Mouse (Mus musculus): ENCODE measurements at regions not wholly inside any gene's neighbourhood (a gene's known extent, or its start where the extent isn't known, plus 50 kb on each side); places are given as distances from the start of the nearest gene placed in this dataset.

- no peak overlapping the region for H3K4me2 ChIP-seq (ENCODE audit: low read depth, low read length, poor library complexity, severe bottlenecking)
- no peak for ATAC-seq (ENCODE audit: low FRiP score)
- no peaks in the 10 kb centered on the region for H3K4me1 ChIP-seq (ENCODE audit: insufficient read depth, low read length)
- DNase-seq (ENCODE audit: low spot score) = no peak
- no peaks in the 10 kb centered on the region for H3K9me3 ChIP-seq (ENCODE audit: low read length)
- H3K27ac ChIP-seq (ENCODE audit: low read depth, low read length) = no peak overlapping the region
- H3K4me3 ChIP-seq (ENCODE audit: low read depth, low read length) = no peak overlapping the region
- no peaks in the 10 kb centered on the region for H3K36me3 ChIP-seq (ENCODE audit: insufficient read depth, low read length)
- WGBS = 29% methylated on average over 6 of the region's 6 CpGs
- TF ChIP-seq CTCF (IDR thresholded peaks at IDR 0.05) = no peak
- H3K27me3 ChIP-seq (ENCODE audit: insufficient read depth, low read length) = no peaks in the 10 kb centered on the region
- H3K9ac ChIP-seq (replicated peaks; ENCODE audit: low read length, poor library complexity, severe bottlenecking) = no peak overlapping the region
Observed at GRCm38 (mm10) chr3:80205351-80205750, 321.0 kb downstream of the Fam198b start.

GRCm38 (mm10) chr3:80207022-80207421 is 322.7 kb downstream of the Fam198b start:
- H3K27ac ChIP-seq (ENCODE audit: low read depth, low read length) = peak overlapping the region; percentile 47; the same call in 1 of the 2 replicates
- no peaks in the 10 kb centered on the region for H3K27me3 ChIP-seq (ENCODE audit: insufficient read depth, low read length)
- no peak overlapping the region for H3K4me2 ChIP-seq (ENCODE audit: low read depth, low read length, poor library complexity, severe bottlenecking)
- peaks cover 3% of the 10 kb centered on the region; the same call in 1 of the 2 replicates for H3K4me1 ChIP-seq (ENCODE audit: insufficient read depth, low read length)
- peak; percentile 34 for DNase-seq (ENCODE audit: low spot score)
- no peaks in the 10 kb centered on the region for H3K9me3 ChIP-seq (ENCODE audit: low read length)
- H3K4me3 ChIP-seq (ENCODE audit: low read depth, low read length) = no peak overlapping the region
- 10% methylated on average over 1 of the region's 1 CpGs for WGBS
- H3K36me3 ChIP-seq (ENCODE audit: insufficient read depth, low read length) = no peaks in the 10 kb centered on the region
- TF ChIP-seq CTCF (IDR thresholded peaks at IDR 0.05) = no peak
- H3K9ac ChIP-seq (replicated peaks; ENCODE audit: low read length, poor library complexity, severe bottlenecking) = no peak overlapping the region
- ATAC-seq (ENCODE audit: low FRiP score) = 0 out of 2 replicates have a peak, but pooled peaks have one; percentile 65

GRCm38 (mm10) chr3:80208028-80208427 is 323.7 kb downstream of the Fam198b start:
- no peaks in the 10 kb centered on the region for H3K9me3 ChIP-seq (ENCODE audit: low read length)
- no peaks in the 10 kb centered on the region for H3K27me3 ChIP-seq (ENCODE audit: insufficient read depth, low read length)
- WGBS = 71% methylated on average over 2 of the region's 2 CpGs
- ATAC-seq (ENCODE audit: low FRiP score) = no peak
- no peak for DNase-seq (ENCODE audit: low spot score)
- peak overlapping the region; percentile 65; the same call in 1 of the 2 replicates for H3K27ac ChIP-seq (ENCODE audit: low read depth, low read length)
- peaks cover 3% of the 10 kb centered on the region; the same call in 1 of the 2 replicates for H3K4me1 ChIP-seq (ENCODE audit: insufficient read depth, low read length)
- no peak overlapping the region for H3K4me2 ChIP-seq (ENCODE audit: low read depth, low read length, poor library complexity, severe bottlenecking)
- no peak overlapping the region for H3K4me3 ChIP-seq (ENCODE audit: low read depth, low read length)
- no peak overlapping the region for H3K9ac ChIP-seq (replicated peaks; ENCODE audit: low read length, poor library complexity, severe bottlenecking)
- no peaks in the 10 kb centered on the region for H3K36me3 ChIP-seq (ENCODE audit: insufficient read depth, low read length)
- TF ChIP-seq CTCF (IDR thresholded peaks at IDR 0.05) = no peak

GRCm38 (mm10) chr3:80209596-80209995 is 325.3 kb downstream of the Fam198b start:
- H3K9ac ChIP-seq (replicated peaks; ENCODE audit: low read length, poor library complexity, severe bottlenecking) = no peak overlapping the region
- no peak overlapping the region for H3K4me2 ChIP-seq (ENCODE audit: low read depth, low read length, poor library complexity, severe bottlenecking)
- peaks cover 3% of the 10 kb centered on the region; the same call in 1 of the 2 replicates for H3K4me1 ChIP-seq (ENCODE audit: insufficient read depth, low read length)
- no peak overlapping the region for H3K27ac ChIP-seq (ENCODE audit: low read depth, low read length)
- no peaks in the 10 kb centered on the region for H3K36me3 ChIP-seq (ENCODE audit: insufficient read depth, low read length)
- H3K9me3 ChIP-seq (ENCODE audit: low read length) = no peaks in the 10 kb centered on the region
- no peak overlapping the region for H3K4me3 ChIP-seq (ENCODE audit: low read depth, low read length)
- no peaks in the 10 kb centered on the region for H3K27me3 ChIP-seq (ENCODE audit: insufficient read depth, low read length)
- DNase-seq (ENCODE audit: low spot score) (no peak), ATAC-seq (ENCODE audit: low FRiP score) (no peak)
- TF ChIP-seq CTCF (IDR thresholded peaks at IDR 0.05) = no peak

- no peak overlapping the region for H3K4me2 ChIP-seq (ENCODE audit: low read depth, low read length, poor library complexity, severe bottlenecking)
- no peaks in the 10 kb centered on the region for H3K27me3 ChIP-seq (ENCODE audit: insufficient read depth, low read length)
- DNase-seq (ENCODE audit: low spot score) = peak; percentile 61
- H3K36me3 ChIP-seq (ENCODE audit: insufficient read depth, low read length) = no peaks in the 10 kb centered on the region
- no peak overlapping the region for H3K9ac ChIP-seq (replicated peaks; ENCODE audit: low read length, poor library complexity, severe bottlenecking)
- no peak overlapping the region for H3K4me3 ChIP-seq (ENCODE audit: low read depth, low read length)
- WGBS = 45% methylated on average over 3 of the region's 3 CpGs
- peak overlapping the region; percentile 47; the same call in 1 of the 2 replicates for H3K27ac ChIP-seq (ENCODE audit: low read depth, low read length)
- ATAC-seq (ENCODE audit: low FRiP score) = peak; percentile 44; the same call in 1 of the 2 replicates
- no peaks in the 10 kb centered on the region for H3K9me3 ChIP-seq (ENCODE audit: low read length)
- TF ChIP-seq CTCF (IDR thresholded peaks at IDR 0.05) = no peak
- H3K4me1 ChIP-seq (ENCODE audit: insufficient read depth, low read length) = peaks cover 3% of the 10 kb centered on the region; the same call in 1 of the 2 replicates
Observed at GRCm38 (mm10) chr3:80211323-80212109, 327.2 kb downstream of the Fam198b start.

DNA sequence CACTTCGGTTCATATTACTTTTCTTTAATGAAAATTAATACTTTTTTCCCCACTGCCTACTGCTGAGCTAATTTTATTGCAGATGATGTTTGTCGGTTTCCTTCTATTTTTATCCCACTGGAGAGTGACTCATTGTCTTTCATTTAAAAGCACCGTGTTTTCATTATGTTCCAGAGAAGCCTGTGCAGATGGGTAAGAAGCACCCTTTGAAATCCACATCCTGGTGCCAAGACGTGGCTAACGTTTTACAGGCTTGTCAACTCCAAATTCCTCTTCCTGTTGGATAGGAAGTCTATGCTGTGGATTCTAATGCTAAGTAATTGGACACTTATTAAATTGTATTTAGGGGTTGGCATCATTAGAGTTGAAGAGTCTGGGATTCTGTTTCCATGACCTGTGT is 364.3 kb downstream of the Fam198b start:
- no peaks in the 10 kb centered on the region for H3K27me3 ChIP-seq (ENCODE audit: insufficient read depth, low read length)

More for the DNA sequence above, 364.3 kb downstream of the Fam198b start:
- WGBS = 61% methylated on average over 5 of the region's 5 CpGs
- no peak overlapping the region for H3K9ac ChIP-seq (replicated peaks; ENCODE audit: low read length, poor library complexity, severe bottlenecking)
- H3K4me2 ChIP-seq (ENCODE audit: low read depth, low read length, poor library complexity, severe bottlenecking) = no peak overlapping the region
- no peak overlapping the region for H3K27ac ChIP-seq (ENCODE audit: low read depth, low read length)
- H3K9me3 ChIP-seq (ENCODE audit: low read length) = no peaks in the 10 kb centered on the region
- H3K4me1 ChIP-seq (ENCODE audit: insufficient read depth, low read length) = no peaks in the 10 kb centered on the region
- ATAC-seq (ENCODE audit: low FRiP score) = no peak
- no peak overlapping the region for H3K4me3 ChIP-seq (ENCODE audit: low read depth, low read length)
- H3K36me3 ChIP-seq (ENCODE audit: insufficient read depth, low read length) = no peaks in the 10 kb centered on the region
- TF ChIP-seq CTCF (IDR thresholded peaks at IDR 0.05) = no peak
- DNase-seq (ENCODE audit: low spot score) = peak; percentile 28

All from midbrain, postnatal 0 days (tissue).